Mouse (Mus musculus): ENCODE measurements at regions not wholly inside any gene's neighbourhood (a gene's known extent, or its start where the extent isn't known, plus 50 kb on each side); places are given as distances from the start of the nearest gene placed in this dataset.

- DNase-seq, result no peak
Observed at GRCm38 (mm10) chr19:28205691-28206090, 194.7 kb upstream of the Rfx3 start.

DNA sequence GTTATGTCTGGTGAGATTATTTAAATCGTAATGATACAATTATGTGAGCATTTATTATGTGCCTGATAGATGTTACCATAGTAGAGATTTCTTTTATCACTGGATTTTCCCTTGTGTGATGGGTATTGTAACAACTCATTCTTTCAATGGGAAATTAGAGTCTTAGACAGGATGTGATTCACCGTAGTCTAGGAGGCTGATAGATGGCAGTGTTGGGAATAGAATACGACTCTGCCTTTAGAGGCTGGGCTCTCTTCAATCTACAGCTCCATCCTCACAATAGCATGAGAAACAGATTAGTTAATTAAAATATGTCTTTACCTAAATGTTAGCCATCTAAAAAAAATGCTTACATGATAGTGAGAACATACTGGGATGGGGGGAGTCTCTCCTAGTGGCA, 192.8 kb upstream of the Rfx3 start:
- no peak for DNase-seq

- no peak for DNase-seq
Observed at GRCm38 (mm10) chr19:28199385-28199784, 188.4 kb upstream of the Rfx3 start.

DNA sequence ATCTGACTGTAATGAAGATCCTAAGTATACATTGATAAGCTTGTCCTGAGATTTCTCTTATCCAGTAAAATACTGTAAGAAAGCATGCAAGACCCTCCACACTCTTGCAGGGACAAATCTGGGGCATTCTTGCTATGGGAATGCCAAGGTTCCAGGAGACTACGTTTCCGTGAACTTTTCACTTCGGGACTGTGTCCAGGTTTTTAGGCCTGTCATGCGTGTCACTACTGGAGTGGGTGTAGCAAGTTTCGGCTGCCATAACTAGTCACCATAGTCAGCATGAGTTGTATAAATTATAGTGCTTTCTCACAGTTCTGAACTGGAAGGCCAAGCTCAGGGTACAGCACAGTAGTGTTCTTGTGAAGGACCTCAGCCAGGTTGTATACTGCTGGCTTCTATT, 185.9 kb upstream of the Rfx3 start:
- DNase-seq, result no peak

- DNase-seq, result no peak
Observed at GRCm38 (mm10) chr19:28192248-28192647, 181.3 kb upstream of the Rfx3 start.

- DNase-seq, result no peak
Observed at GRCm38 (mm10) chr19:28191428-28192116, 180.6 kb upstream of the Rfx3 start.

DNA sequence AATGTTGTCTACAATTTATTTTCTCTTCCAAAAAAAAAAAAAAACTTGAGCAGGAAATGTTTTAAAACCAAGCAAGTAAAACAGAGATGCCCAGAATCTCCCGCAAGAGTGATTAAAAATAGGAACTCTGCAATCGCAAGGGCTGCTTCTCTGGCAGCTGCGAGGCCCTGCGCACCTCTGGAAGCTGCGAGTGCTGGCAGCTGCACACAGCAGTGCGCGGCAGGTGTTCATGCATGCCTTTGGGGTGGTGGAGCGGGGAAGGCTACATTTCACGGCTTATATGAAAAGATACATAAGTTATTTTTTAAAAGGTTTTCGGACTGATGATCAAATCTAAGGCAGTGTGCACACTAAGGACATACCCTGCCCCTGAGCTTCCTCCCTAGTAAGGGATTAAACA, 179.3 kb upstream of the Rfx3 start:
- DNase-seq, result no peak

DNA sequence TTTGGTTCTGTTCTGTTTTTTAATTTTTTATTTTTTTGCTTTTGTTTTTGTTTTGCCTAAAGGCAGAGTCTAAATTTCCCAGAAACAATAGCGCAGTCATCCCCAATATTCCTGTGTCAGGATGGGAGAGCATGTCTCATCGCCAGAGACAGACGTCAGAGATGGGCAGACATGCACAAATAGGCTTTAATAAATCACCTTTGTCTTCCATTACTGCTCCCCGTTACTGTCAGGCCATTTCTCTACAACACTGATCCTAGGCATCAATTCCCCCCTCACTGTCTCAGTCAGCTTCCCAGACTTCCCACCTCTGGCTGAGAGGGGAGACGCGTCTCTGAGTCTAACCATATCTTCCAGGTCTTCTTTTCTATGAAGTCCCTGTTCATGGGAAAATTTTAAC, 177.4 kb upstream of the Rfx3 start:
- DNase-seq, result no peak

GRCm38 (mm10) chr19:28182411-28183182, 171.6 kb upstream of the Rfx3 start:
- DNase-seq, result no peak

DNA sequence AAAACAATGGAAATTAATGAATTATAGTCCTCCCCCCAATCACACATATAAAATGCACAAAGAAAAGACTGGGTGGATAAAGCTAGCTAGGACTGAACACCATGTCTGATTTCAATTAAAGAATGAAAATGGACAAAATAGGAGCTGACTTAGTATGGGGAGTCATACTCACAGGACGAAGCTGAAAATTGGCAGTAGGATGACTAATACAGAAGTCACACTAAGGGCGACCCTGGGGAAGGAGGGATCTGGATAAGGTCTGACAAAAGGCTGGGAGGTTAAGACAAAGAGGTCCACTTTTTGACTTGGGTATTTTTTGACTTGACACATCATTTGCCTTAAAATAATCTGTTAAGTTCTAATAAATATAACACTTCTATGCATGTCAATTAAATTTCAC, 170.2 kb upstream of the Rfx3 start:
- DNase-seq, result no peak

DNA sequence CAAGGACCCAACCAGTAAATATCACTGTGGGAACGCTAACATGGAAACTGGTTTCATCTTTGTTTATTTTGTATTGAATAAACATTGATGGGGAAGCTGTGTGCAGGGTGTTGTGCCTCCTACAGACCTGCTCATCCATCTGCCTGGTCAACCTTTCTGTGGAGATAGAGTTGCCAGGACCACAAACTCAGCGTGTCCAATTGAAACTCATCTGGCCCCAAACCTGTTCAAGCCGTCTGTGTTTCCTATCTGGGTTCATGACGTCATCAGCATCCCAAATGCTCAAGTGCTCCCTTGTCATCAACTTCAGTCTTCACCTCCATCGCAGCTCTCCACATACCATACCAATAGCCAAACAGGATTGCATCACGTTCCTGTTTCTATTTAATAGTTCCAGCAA, 167.1 kb upstream of the Rfx3 start:
- DNase-seq, result no peak

DNA sequence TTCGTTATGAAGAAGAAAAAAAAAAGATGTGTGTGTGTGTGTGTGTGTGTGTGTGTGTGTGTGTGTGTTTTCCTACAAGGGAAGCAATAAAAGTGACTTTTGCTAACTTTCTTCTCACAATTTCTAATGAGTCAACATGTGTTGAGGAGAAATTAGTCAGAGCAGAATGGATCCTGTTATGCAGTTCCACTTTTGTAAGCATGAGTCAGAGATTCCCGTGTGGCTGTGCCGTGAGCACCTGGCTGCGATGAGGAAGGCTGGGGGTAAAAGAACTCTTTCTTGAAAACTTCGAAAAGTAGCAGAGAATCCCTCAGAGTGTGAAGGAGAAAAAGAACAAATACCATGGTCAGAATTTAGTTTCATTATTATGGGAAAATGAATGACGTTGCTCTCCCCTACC, 165.9 kb upstream of the Rfx3 start:
- no peak for DNase-seq

GRCm38 (mm10) chr19:28171836-28172534, 161.0 kb upstream of the Rfx3 start:
- DNase-seq, result no peak

GRCm38 (mm10) chr19:28167451-28168165, 156.6 kb upstream of the Rfx3 start:
- peak; percentile 4 for DNase-seq

- DNase-seq, result no peak
Observed at GRCm38 (mm10) chr19:28166626-28167025, 155.7 kb upstream of the Rfx3 start.

- peak; percentile 64 for DNase-seq
Observed at GRCm38 (mm10) chr19:28165901-28166361, 155.0 kb upstream of the Rfx3 start.

GRCm38 (mm10) chr19:28163195-28163594, 152.2 kb upstream of the Rfx3 start:
- DNase-seq, result no peak

DNA sequence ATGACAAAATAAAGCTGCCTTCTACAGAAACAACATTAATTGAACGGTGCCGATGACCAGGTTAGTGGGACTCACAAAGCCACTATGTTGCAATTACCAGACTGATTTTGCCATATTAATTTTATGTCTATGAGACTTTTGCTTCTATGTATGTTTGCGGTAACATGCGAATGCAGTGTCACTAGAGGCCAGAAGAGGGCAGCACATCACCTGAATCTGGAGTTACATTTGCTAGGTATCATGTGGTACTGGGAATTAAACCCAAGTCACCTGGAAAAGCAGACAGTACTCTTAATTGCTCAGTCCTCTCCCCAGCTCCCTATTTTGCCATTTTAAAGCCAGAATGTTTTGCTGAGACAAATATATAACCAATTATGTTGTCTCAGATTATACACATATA, 149.6 kb upstream of the Rfx3 start:
- no peak for DNase-seq

DNA sequence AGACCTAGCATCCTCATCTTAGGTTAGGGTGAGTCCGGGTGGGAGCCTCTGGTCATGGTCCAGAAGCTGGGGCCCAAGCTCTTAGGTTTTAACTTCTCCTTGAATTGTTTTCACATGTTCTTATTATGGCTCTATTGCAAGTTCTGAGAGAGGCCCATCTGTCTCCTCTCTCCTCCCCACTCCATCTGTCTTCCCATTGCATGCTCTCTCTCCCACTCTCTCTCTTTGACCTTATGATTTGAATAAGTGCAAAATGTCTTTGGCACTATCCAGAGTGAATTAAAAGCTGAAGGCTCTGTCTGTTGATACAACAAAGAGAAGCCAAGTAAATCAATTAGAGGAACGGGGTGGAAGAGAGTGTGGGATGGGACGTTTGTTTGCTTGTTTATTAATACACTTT, 146.2 kb upstream of the Rfx3 start:
- peak; percentile 16 for DNase-seq

DNA sequence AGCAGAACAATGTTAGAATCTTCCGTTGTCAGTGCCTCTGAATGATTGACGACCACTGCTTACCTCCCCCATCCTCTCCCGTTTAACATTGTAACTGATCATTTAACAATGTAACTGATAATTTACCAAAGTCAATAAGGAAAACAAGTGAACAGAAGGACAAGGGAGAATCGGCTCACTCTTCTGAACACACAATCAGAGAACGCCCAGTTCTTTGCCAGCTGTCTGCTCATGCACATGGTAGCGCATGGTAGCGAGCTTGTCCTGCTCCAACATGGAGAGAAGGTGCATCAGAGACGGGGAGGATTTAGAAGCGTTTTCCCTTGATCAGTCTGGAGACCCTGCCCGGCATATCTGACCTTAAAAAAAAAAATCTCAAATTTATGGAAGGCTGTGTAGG, 126.6 kb upstream of the Rfx3 start:
- DNase-seq, result no peak

DNA sequence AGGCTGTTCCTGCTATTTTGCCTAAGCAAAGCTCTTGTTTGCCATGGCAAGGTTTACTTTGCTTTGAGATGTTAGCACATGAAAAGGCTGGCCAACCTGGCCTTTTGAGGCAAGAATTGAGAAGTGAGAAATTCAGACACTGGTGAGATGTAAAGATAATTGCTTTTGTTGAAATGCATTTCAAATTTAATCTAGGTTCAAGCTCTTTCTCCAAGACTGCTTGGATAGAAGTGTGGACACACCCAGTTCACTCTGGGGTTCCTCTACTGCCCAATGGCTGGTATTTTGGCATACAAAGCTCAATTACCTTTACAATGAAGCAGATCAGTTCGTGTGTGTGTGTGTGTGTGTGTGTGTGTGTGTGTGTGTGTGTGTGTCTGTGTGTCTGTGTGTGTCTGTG, 123.8 kb upstream of the Rfx3 start:
- no peak for DNase-seq

GRCm38 (mm10) chr19:28111263-28112180, 100.6 kb upstream of the Rfx3 start:
- DNase-seq, result no peak

All from lung, postnatal 14 days (tissue).